Mouse (Mus musculus) liver, postnatal 0 days (tissue): ENCODE measurements around the gene Trp53bp1. TPM values are rescaled to one million over a fixed set of nuclear protein-coding genes. Genes with fewer than 3 reads are reported as not detected.
A peak's percentile ranks its signal among the peaks of the same experiment; 100 is the strongest.

Experiments
- ATAC-seq: fragments of 200-750 bp; cut with Nextera tagmentation; 2 replicates; pipeline ENCODE4 v1.8.0; 2017; ENCODE audit warnings: mild to moderate bottlenecking, moderate library complexity
- DNase-seq: peaks from one replicate; pipeline ENCODE4 v3.0.0-alpha.2; 2016
- H3K27ac ChIP-seq: fragments of 300-500 bp; sonication (generic); 2 replicates; pipeline ENCODE4 v1.5.1; 2014; ENCODE audit warnings: antibody characterized with exemption, moderate library complexity, mild to moderate bottlenecking, low read depth
- H3K27me3 ChIP-seq: fragments of 300-500 bp; sonication (generic); 2 replicates; pipeline ENCODE4 v1.6.1; 2014; ENCODE audit warnings: low read length, control low read depth, mixed read lengths; ENCODE audit not compliant: insufficient read depth
- H3K36me3 ChIP-seq: fragments of 300-500 bp; sonication (generic); replicated peaks from 2 replicates; pipeline ENCODE4 v1.6.1; 2014; ENCODE audit warnings: mild to moderate bottlenecking, control low read depth, low read length, moderate library complexity, mixed read lengths; ENCODE audit not compliant: insufficient read depth
- H3K4me1 ChIP-seq: fragments of 300-500 bp; sonication (generic); 2 replicates; pipeline ENCODE4 v1.6.1; 2014; ENCODE audit warnings: antibody characterized with exemption, mild to moderate bottlenecking, control low read depth; ENCODE audit not compliant: insufficient read depth
- H3K4me2 ChIP-seq: fragments of 300-500 bp; sonication (generic); 2 replicates; pipeline ENCODE4 v1.6.1; 2014; ENCODE audit warnings: low read depth, mild to moderate bottlenecking, low read length, moderate library complexity, mixed read lengths
- H3K4me3 ChIP-seq: fragments of 300-500 bp; sonication (generic); 2 replicates; pipeline ENCODE4 v1.5.1; 2014; ENCODE audit warnings: low read depth, low read length
- H3K9ac ChIP-seq: fragments of 300-500 bp; sonication (generic); replicated peaks from 2 replicates; pipeline ENCODE4 v1.6.1; 2014; ENCODE audit warnings: mild to moderate bottlenecking, moderate library complexity
- H3K9me3 ChIP-seq: fragments of 300-500 bp; sonication (generic); 2 replicates; pipeline ENCODE4 v1.6.1; 2016; ENCODE audit warnings: mild to moderate bottlenecking, control low read depth, low read length, mixed read lengths
- CTCF ChIP-seq: sonication (generic); IDR thresholded peaks from 2 replicates; pipeline ENCODE4 v1.5.1; 2016; ENCODE audit warnings: antibody characterized with exemption, low read depth
- EP300 ChIP-seq: IDR thresholded peaks from 2 replicates; pipeline ENCODE4 v1.6.1; 2016; ENCODE audit warnings: antibody characterized with exemption, low read depth, mild to moderate bottlenecking
- WGBS: fragments of 180-500 bp; shearing (Covaris S2); extraction: QIAGEN DNeasy Blood & Tissue Kit; methylation state at CpG from one replicate; pipeline ENCODE4 v1.1.7; 2014; ENCODE audit not compliant: insufficient replicate concordance; 5-methylcytosine and 5-hydroxymethylcytosine counted together
- polyA plus RNA-seq: library from polyadenylated mRNA; unstranded; fragments of >200 nt; fragmentation: Nextera tagmentation; extraction: Ambion mirVana; gene quantifications from 2 replicates; pipeline ENCODE4 v1.2.1, GENCODE M21; 2015

The Trp53bp1 gene
- polyA plus RNA-seq, 1 experiment from 2014 or later = 5.7 TPM

- DNase-seq (no peak), ATAC-seq (no peak)
- no peaks in the 10 kb centered on the region for H3K27me3 ChIP-seq
- no peak overlapping the region for H3K9ac ChIP-seq
- peaks cover 38% of the 10 kb centered on the region for H3K36me3 ChIP-seq
- no peak overlapping the region for H3K4me2 ChIP-seq
- no peaks in the 10 kb centered on the region for H3K4me1 ChIP-seq
- H3K27ac ChIP-seq = no peak overlapping the region
- TF ChIP-seq EP300 (no peak), CTCF (no peak)
- no peaks in the 10 kb centered on the region for H3K9me3 ChIP-seq
- 81% methylated on average over 4 of the region's 4 CpGs for WGBS
- no peak overlapping the region for H3K4me3 ChIP-seq
Observed at GRCm38 (mm10) chr2:121228135-121228534, 43.1 kb downstream of the Trp53bp1 start.

- ATAC-seq = no peak
- peaks cover 30% of the 10 kb centered on the region for H3K36me3 ChIP-seq
- WGBS = 96% methylated on average over 2 of the region's 2 CpGs
- no peak overlapping the region for H3K27ac ChIP-seq
- no peak overlapping the region for H3K4me2 ChIP-seq
- H3K4me3 ChIP-seq = no peak overlapping the region
- TF ChIP-seq EP300 (no peak), CTCF (0 out of 2 replicates have a peak, but pooled peaks have one; percentile 7)
- no peaks in the 10 kb centered on the region for H3K27me3 ChIP-seq
- no peaks in the 10 kb centered on the region for H3K9me3 ChIP-seq
- no peak overlapping the region for H3K9ac ChIP-seq
- no peaks in the 10 kb centered on the region for H3K4me1 ChIP-seq
- no peak for DNase-seq
Observed at GRCm38 (mm10) chr2:121223010-121223409, 48.2 kb downstream of the Trp53bp1 start.

GRCm38 (mm10) chr2:121219994-121220393 lies 51.2 kb downstream of the Trp53bp1 start:
- H3K27ac ChIP-seq = no peak overlapping the region
- H3K9me3 ChIP-seq = no peaks in the 10 kb centered on the region

GRCm38 (mm10) chr2:121219177-121219576 lies 52.0 kb downstream of the Trp53bp1 start:
- no peak overlapping the region for H3K27ac ChIP-seq
- H3K4me2 ChIP-seq = no peak overlapping the region
- no peaks in the 10 kb centered on the region for H3K9me3 ChIP-seq
- H3K36me3 ChIP-seq = peaks cover 28% of the 10 kb centered on the region
- DNase-seq (no peak), ATAC-seq (no peak)
- no peak overlapping the region for H3K9ac ChIP-seq
- H3K4me3 ChIP-seq = no peak overlapping the region
- no peaks in the 10 kb centered on the region for H3K4me1 ChIP-seq
- no peak for TF ChIP-seq CTCF
- TF ChIP-seq EP300 = no peak
- no peaks in the 10 kb centered on the region for H3K27me3 ChIP-seq

More at GRCm38 (mm10) chr2:121219994-121220393, 51.2 kb downstream of the Trp53bp1 start:
- H3K9ac ChIP-seq = no peak overlapping the region
- no peaks in the 10 kb centered on the region for H3K4me1 ChIP-seq
- H3K36me3 ChIP-seq = peaks cover 23% of the 10 kb centered on the region
- TF ChIP-seq CTCF = no peak
- TF ChIP-seq EP300 = no peak
- H3K4me2 ChIP-seq = no peak overlapping the region
- DNase-seq (no peak), ATAC-seq (no peak)
- H3K4me3 ChIP-seq = no peak overlapping the region
- no peaks in the 10 kb centered on the region for H3K27me3 ChIP-seq

GRCm38 (mm10) chr2:121214491-121214890 lies 56.7 kb downstream of the Trp53bp1 start:
- H3K4me3 ChIP-seq = no peak overlapping the region
- 74% methylated on average over 3 of the region's 3 CpGs for WGBS
- DNase-seq = no peak
- peaks cover 39% of the 10 kb centered on the region for H3K36me3 ChIP-seq
- no peak overlapping the region for H3K9ac ChIP-seq
- no peaks in the 10 kb centered on the region for H3K4me1 ChIP-seq
- H3K4me2 ChIP-seq = no peak overlapping the region
- no peak overlapping the region for H3K27ac ChIP-seq
- TF ChIP-seq CTCF = no peak
- no peak for TF ChIP-seq EP300
- no peak for ATAC-seq
- no peaks in the 10 kb centered on the region for H3K9me3 ChIP-seq
- no peaks in the 10 kb centered on the region for H3K27me3 ChIP-seq

- ATAC-seq = no peak
- no peak for DNase-seq
Observed at GRCm38 (mm10) chr2:121206541-121206940, 64.7 kb downstream of the Trp53bp1 start.

GRCm38 (mm10) chr2:121204276-121204675 lies 66.9 kb downstream of the Trp53bp1 start:
- no peak overlapping the region for H3K4me2 ChIP-seq

More at GRCm38 (mm10) chr2:121206541-121206940, 64.7 kb downstream of the Trp53bp1 start:
- WGBS = 71% methylated on average over 3 of the region's 3 CpGs
- H3K4me1 ChIP-seq = no peaks in the 10 kb centered on the region
- peaks cover 64% of the 10 kb centered on the region for H3K36me3 ChIP-seq
- H3K4me3 ChIP-seq = no peak overlapping the region
- no peaks in the 10 kb centered on the region for H3K27me3 ChIP-seq
- H3K9me3 ChIP-seq = no peaks in the 10 kb centered on the region
- no peak overlapping the region for H3K27ac ChIP-seq
- no peak overlapping the region for H3K4me2 ChIP-seq
- TF ChIP-seq CTCF (no peak), EP300 (no peak)
- no peak overlapping the region for H3K9ac ChIP-seq

More at GRCm38 (mm10) chr2:121204276-121204675, 66.9 kb downstream of the Trp53bp1 start:
- Histone ChIP-seq H3K4me1 (no peaks in the 10 kb centered on the region), H3K4me3 (no peak overlapping the region), H3K27ac (no peak overlapping the region), H3K36me3 (peaks cover 63% of the 10 kb centered on the region), H3K9ac (no peak overlapping the region), H3K27me3 (no peaks in the 10 kb centered on the region), H3K9me3 (no peaks in the 10 kb centered on the region)
- DNase-seq = no peak
- 93% methylated on average over 17 of the region's 17 CpGs for WGBS
- no peak for TF ChIP-seq CTCF
- no peak for TF ChIP-seq EP300
- ATAC-seq = no peak
